Mouse (Mus musculus) stomach, embryonic 14.5 days (tissue): ENCODE data around the gene Dctn2. TPM values are rescaled to one million over a fixed set of nuclear protein-coding genes. Genes with fewer than 3 reads are reported as not detected.

Source experiments
- ATAC-seq: fragments of 200-750 bp; cut with Nextera tagmentation; 2 replicates; pipeline ENCODE4 v1.8.0; 2017; ENCODE audit warnings: low read depth, moderate TSS enrichment; ENCODE audit not compliant: insufficient number of reproducible peaks, insufficient read depth, low FRiP score
- H3K27ac ChIP-seq: fragments of 300-500 bp; sonication (generic); 2 replicates; pipeline ENCODE4 v1.5.1; 2014; ENCODE audit warnings: mild to moderate bottlenecking, low read length, moderate library complexity, mixed read lengths
- H3K27me3 ChIP-seq: fragments of 300-500 bp; sonication (generic); 2 replicates; pipeline ENCODE4 v1.6.1; 2014; ENCODE audit warnings: low read length, control low read depth, mixed read lengths; ENCODE audit not compliant: control insufficient read depth, insufficient read depth
- H3K36me3 ChIP-seq: fragments of 300-500 bp; sonication (generic); 2 replicates; pipeline ENCODE4 v1.6.1; 2014; ENCODE audit warnings: mild to moderate bottlenecking, control low read depth, low read length, moderate library complexity, mixed read lengths; ENCODE audit not compliant: control insufficient read depth, insufficient read depth
- H3K4me1 ChIP-seq: fragments of 300-500 bp; sonication (generic); 2 replicates; pipeline ENCODE4 v1.6.1; 2014; ENCODE audit warnings: low read length, control low read depth, mixed read lengths; ENCODE audit not compliant: control insufficient read depth, insufficient read depth
- H3K4me2 ChIP-seq: fragments of 300-500 bp; sonication (generic); replicated peaks from 2 replicates; pipeline ENCODE4 v1.6.1; 2014; ENCODE audit warnings: low read depth, low read length, control low read depth
- H3K4me3 ChIP-seq: fragments of 300-500 bp; sonication (generic); 2 replicates; pipeline ENCODE4 v1.5.1; 2014; ENCODE audit warnings: low read depth, low read length, control low read depth
- H3K9ac ChIP-seq: fragments of 300-500 bp; sonication (generic); replicated peaks from 2 replicates; pipeline ENCODE4 v1.6.1; 2014; ENCODE audit warnings: low read depth, mild to moderate bottlenecking, control low read depth, low read length, moderate library complexity, mixed read lengths
- H3K9me3 ChIP-seq: fragments of 300-500 bp; sonication (generic); 2 replicates; pipeline ENCODE4 v1.6.1; 2016; ENCODE audit warnings: low read depth, low read length, control low read depth; ENCODE audit not compliant: control insufficient read depth
- WGBS: fragments of 180-500 bp; shearing (Covaris S2); extraction: QIAGEN DNeasy Blood & Tissue Kit; methylation state at CpG from one replicate; pipeline ENCODE4 v1.1.7; 2014; 5-methylcytosine and 5-hydroxymethylcytosine counted together
- polyA plus RNA-seq: library from polyadenylated mRNA; unstranded; fragments of >200 nt; fragmentation: Nextera tagmentation; extraction: Ambion mirVana; gene quantifications from 2 replicates; pipeline ENCODE4 v1.2.1, GENCODE M21; 2014

The Dctn2 gene
- polyA plus RNA-seq, 1 experiment from 2014 or later = 177 TPM

DNA sequence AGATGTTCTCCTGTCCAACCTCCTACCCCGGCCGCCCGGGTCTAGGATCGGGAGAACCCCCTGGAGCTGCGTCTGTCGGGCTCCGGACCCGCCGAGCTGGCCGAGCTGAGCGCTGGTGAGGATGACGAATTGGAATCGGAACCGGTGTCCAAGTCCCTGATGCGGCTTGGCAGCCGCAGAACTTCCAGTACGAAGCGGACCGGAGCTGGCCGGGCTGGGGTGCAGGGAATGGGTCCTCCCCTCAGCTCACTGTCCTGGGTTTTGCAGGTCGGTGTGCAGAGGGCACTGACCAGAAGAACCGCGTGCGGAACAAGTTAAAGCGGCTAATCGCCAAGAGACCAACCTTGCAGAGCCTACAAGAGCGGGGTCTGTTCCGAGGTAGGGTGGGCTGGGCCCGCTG lies 60.7 kb downstream of the Dctn2 start:
- WGBS = 6% methylated on average over 29 of the region's 29 CpGs
- Histone ChIP-seq H3K4me2 (peak overlapping the region; percentile 96), H3K4me3 (peak overlapping the region; percentile 48), H3K27ac (no peak overlapping the region), H3K9me3 (0 out of 2 replicates have a peak, but pooled peaks cover 3% of the 10 kb centered on the region), H3K36me3 (peaks cover 9% of the 10 kb centered on the region; the same call in 1 of the 2 replicates), H3K9ac (peak overlapping the region; percentile 36), H3K27me3 (0 out of 2 replicates have a peak, but pooled peaks cover 22% of the 10 kb centered on the region), H3K4me1 (peaks cover 14% of the 10 kb centered on the region; the same call in 1 of the 2 replicates)
- no peak for ATAC-seq

DNA sequence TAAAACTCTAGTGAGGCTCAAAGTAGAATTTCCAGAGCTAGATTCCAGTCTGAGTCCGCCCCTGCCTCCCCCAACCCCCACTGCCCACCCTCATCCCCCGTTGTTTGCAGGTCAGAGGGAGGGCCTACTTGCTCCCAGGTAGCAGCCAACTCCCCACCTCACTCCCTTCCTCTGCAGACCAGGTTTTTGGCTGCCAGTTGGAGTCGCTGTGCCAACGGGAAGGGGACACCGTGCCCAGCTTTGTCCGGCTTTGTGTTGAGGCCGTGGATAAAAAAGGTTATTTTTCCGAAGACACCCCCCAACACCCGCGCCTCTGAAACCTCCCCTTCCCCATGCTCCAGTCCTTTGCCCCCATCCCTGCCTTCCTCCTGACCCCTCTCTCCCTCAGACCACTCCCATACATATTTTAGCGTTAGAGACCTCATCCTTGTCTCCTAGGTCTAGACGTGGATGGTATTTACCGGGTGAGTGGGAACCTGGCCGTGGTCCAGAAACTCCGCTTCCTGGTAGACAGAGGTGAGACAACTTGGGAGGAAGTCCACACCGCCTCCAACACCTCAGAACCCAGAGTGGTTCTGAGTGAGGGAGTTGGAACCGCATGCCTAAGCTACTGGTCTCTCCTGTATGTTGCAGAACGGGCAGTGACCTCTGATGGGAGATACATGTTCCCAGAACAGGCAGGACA lies 61.4 kb downstream of the Dctn2 start:
- Histone ChIP-seq H3K27me3 (0 out of 2 replicates have a peak, but pooled peaks cover 22% of the 10 kb centered on the region), H3K4me3 (no peak overlapping the region), H3K36me3 (peaks cover 9% of the 10 kb centered on the region; the same call in 1 of the 2 replicates), H3K4me2 (no peak overlapping the region), H3K27ac (no peak overlapping the region), H3K9me3 (0 out of 2 replicates have a peak, but pooled peaks cover 3% of the 10 kb centered on the region), H3K4me1 (peaks cover 14% of the 10 kb centered on the region; the same call in 1 of the 2 replicates), H3K9ac (no peak overlapping the region)
- WGBS = 44% methylated on average over 18 of the region's 18 CpGs
- ATAC-seq = no peak

DNA sequence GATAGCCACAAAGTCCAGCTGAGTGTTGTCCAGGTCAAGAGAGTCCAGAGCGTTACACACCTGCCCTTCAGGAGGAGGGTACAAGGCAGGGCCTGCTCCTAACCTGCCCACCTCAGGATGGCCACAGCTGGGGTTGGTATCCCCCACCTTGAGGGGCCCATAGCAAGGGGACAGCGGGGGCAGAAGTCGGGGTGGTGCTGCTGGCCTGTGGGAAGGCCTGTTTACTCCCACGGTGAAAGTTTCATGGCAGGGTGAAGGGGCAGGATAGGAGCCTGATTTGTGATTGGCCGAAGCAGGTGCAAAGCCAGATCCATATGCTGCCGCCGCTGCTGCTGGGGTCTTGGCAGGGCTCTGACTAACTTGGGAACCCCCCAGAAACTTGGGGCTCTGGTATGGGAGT lies 64.0 kb downstream of the Dctn2 start:
- 0 out of 2 replicates have a peak, but pooled peaks cover 3% of the 10 kb centered on the region for H3K9me3 ChIP-seq
- no peak overlapping the region for H3K27ac ChIP-seq
- 0 out of 2 replicates have a peak, but pooled peaks cover 19% of the 10 kb centered on the region for H3K27me3 ChIP-seq
- H3K9ac ChIP-seq = no peak overlapping the region
- H3K36me3 ChIP-seq = peaks cover 12% of the 10 kb centered on the region; the same call in 1 of the 2 replicates
- no peak for ATAC-seq
- no peak overlapping the region for H3K4me3 ChIP-seq
- WGBS = 79% methylated on average over 7 of the region's 7 CpGs
- H3K4me2 ChIP-seq = no peak overlapping the region
- H3K4me1 ChIP-seq = peaks cover 14% of the 10 kb centered on the region; the same call in 1 of the 2 replicates

Other genes starting within 250 kb of the Dctn2 start
- 78.6 and 83.7 TPM in 2 replicates for gene Tsfm, start 235.5 kb upstream of the Dctn2 start, polyA plus RNA-seq
- 65.5 and 70.6 TPM in 2 replicates for gene Mettl1, start 225.0 kb upstream of the Dctn2 start, polyA plus RNA-seq
- 0.80 and 1.1 TPM in 2 replicates for gene Eef1akmt3, start 224.9 kb upstream of the Dctn2 start, polyA plus RNA-seq
- gene Cyp27b1, start 218.1 kb upstream of the Dctn2 start, polyA plus RNA-seq = 0.13 and 0.18 TPM in 2 replicates
- 2.0 and 2.3 TPM in 2 replicates for gene March9, start 206.2 kb upstream of the Dctn2 start, polyA plus RNA-seq
- gene Cdk4, start 202.8 kb upstream of the Dctn2 start, polyA plus RNA-seq = 1,788 and 1,817 TPM in 2 replicates
- gene Tspan31, start 196.1 kb upstream of the Dctn2 start, polyA plus RNA-seq = 124 and 141 TPM in 2 replicates
- gene Agap2, start 191.1 kb upstream of the Dctn2 start, polyA plus RNA-seq = 0.27 and 0.56 TPM in 2 replicates
- 47.8 and 52.7 TPM in 2 replicates for gene Os9, start 145.2 kb upstream of the Dctn2 start, polyA plus RNA-seq
- 27.7 and 29.4 TPM in 2 replicates for gene B4galnt1, start 101.1 kb upstream of the Dctn2 start, polyA plus RNA-seq
- 0.34 and 0.82 TPM in 2 replicates for gene Slc26a10, start 85.7 kb upstream of the Dctn2 start, polyA plus RNA-seq
- 64.0 and 71.1 TPM in 2 replicates for gene Arhgef25, start 76.3 kb upstream of the Dctn2 start, polyA plus RNA-seq
- gene Dtx3, start 70.6 kb upstream of the Dctn2 start, polyA plus RNA-seq = 123 and 125 TPM in 2 replicates
- 22.7 and 22.9 TPM in 2 replicates for gene Pip4k2c, start 54.8 kb upstream of the Dctn2 start, polyA plus RNA-seq
- gene Kif5a, start 3.0 kb upstream of the Dctn2 start, polyA plus RNA-seq = 7.7 and 7.8 TPM in 2 replicates
- gene Mbd6, start 22.6 kb downstream of the Dctn2 start, polyA plus RNA-seq = 22.2 and 23.2 TPM in 2 replicates
- gene Mars, start 45.4 kb downstream of the Dctn2 start, polyA plus RNA-seq = 96.9 and 107 TPM in 2 replicates
- 3.2 and 3.9 TPM in 2 replicates for gene Arhgap9, start 55.6 kb downstream of the Dctn2 start, polyA plus RNA-seq
- 15.5 and 17.6 TPM in 2 replicates for gene Gli1, start 75.6 kb downstream of the Dctn2 start, polyA plus RNA-seq
- gene Inhbe, start 88.0 kb downstream of the Dctn2 start, polyA plus RNA-seq = not detected in 2 replicates
- gene Inhbc, start 104.1 kb downstream of the Dctn2 start, polyA plus RNA-seq = 0.35 TPM in 1 of 2 replicates, not detected in the other
- gene R3hdm2, start 114.0 kb downstream of the Dctn2 start, polyA plus RNA-seq = 34.9 and 37.3 TPM in 2 replicates
- gene Stac3, start 235.3 kb downstream of the Dctn2 start, polyA plus RNA-seq = 0.32 and 0.48 TPM in 2 replicates
- gene Ndufa4l2, start 248.6 kb downstream of the Dctn2 start, polyA plus RNA-seq = 81.3 and 84.3 TPM in 2 replicates